Mouse (Mus musculus) ES-E14 (cell line): ENCODE data around the gene Prss28. TPM values are rescaled to one million over a fixed set of nuclear protein-coding genes. Genes with fewer than 3 reads are reported as not detected.

Source experiments
- DNase-seq: peaks from one replicate; pipeline ENCODE4 v3.0.0-alpha.2; 2013; ENCODE audit warnings: low read depth, low spot score
- H3K27ac ChIP-seq: 2 replicates; pipeline ENCODE4 v1.5.1; 2012; ENCODE audit warnings: low read depth, mild to moderate bottlenecking, low read length, moderate library complexity, mixed read lengths; ENCODE audit not compliant: poor library complexity, insufficient read depth, severe bottlenecking
- H3K36me3 ChIP-seq: 2 replicates; pipeline ENCODE4 v1.6.1; 2012; ENCODE audit warnings: mild to moderate bottlenecking, low read length, moderate library complexity, mixed read lengths; ENCODE audit not compliant: control insufficient read depth, poor library complexity, insufficient read depth, severe bottlenecking
- H3K4me1 ChIP-seq, 2 experiments: fragments of 150-350 bp in 1 of 2; sonication (generic) in 1 of 2; 2 replicates each; pipeline ENCODE4 v1.6.1; 2012; ENCODE audit warnings: low read length in 2 of 2, mild to moderate bottlenecking in 1 of 2, mixed read lengths in 1 of 2; ENCODE audit not compliant: control insufficient read depth in 2 of 2, insufficient read depth in 2 of 2, poor library complexity in 1 of 2
- H3K4me3 ChIP-seq, 2 experiments: fragments of 150-350 bp in 1 of 2; sonication (generic) in 1 of 2; 2 replicates each; pipeline ENCODE4 v1.5.1; 2012; ENCODE audit warnings: low read length in 2 of 2, low read depth in 1 of 2, mild to moderate bottlenecking in 1 of 2, mixed read lengths in 1 of 2; ENCODE audit not compliant: insufficient read depth in 1 of 2, poor library complexity in 1 of 2, severe bottlenecking in 1 of 2
- H3K9ac ChIP-seq: 2 replicates; pipeline ENCODE4 v1.6.1; 2012; ENCODE audit warnings: low read depth, mild to moderate bottlenecking, low read length, mixed read lengths; ENCODE audit not compliant: poor library complexity, insufficient read depth, severe bottlenecking
- H3K9me3 ChIP-seq: fragments of 150-350 bp; sonication (generic); 2 replicates; pipeline ENCODE4 v1.6.1; 2012; ENCODE audit warnings: low read depth, mild to moderate bottlenecking, low read length; ENCODE audit not compliant: control insufficient read depth, insufficient read depth
- CHD2 ChIP-seq: IDR thresholded peaks from 2 replicates; pipeline ENCODE4 v1.6.1; 2014; ENCODE audit warnings: mild to moderate bottlenecking, low read depth, low read length, inconsistent platforms
- HCFC1 ChIP-seq: IDR thresholded peaks from 2 replicates; pipeline ENCODE4 v1.6.1; 2012; ENCODE audit warnings: low read length, inconsistent platforms, borderline replicate concordance; ENCODE audit not compliant: insufficient read depth
- MAFK ChIP-seq: IDR thresholded peaks from 2 replicates; pipeline ENCODE4 v1.6.1; 2014; ENCODE audit warnings: mild to moderate bottlenecking, low read depth, low read length, inconsistent platforms; ENCODE audit not compliant: insufficient read depth
- ZC3H11A ChIP-seq: IDR thresholded peaks from 2 replicates; pipeline ENCODE4 v1.6.1; 2012; ENCODE audit warnings: low read depth, mild to moderate bottlenecking, inconsistent platforms, low read length, borderline replicate concordance
- ZNF384 ChIP-seq: IDR thresholded peaks from 2 replicates; pipeline ENCODE4 v1.6.1; 2012; ENCODE audit warnings: low read depth, low read length, inconsistent platforms
- in situ Hi-C, 2 experiments: fragments of 600-800 bp; cut with MboI; formaldehyde crosslinking; loops; one replicate each; pipeline ENCODE4 v1.15.1; 2025; ENCODE audit warnings: low sequenced_read_pairs in 2 of 2, inconsistent platforms in 1 of 2; ENCODE audit not compliant: unreplicated experiment in 2 of 2
- total RNA-seq: library from RNA; depleted of rRNA; stranded (reverse); fragments of 300-350 nt; gene quantifications from 2 replicates; pipeline ENCODE4 v1.2.3, GENCODE M21; 2012

The Prss28 gene
- total RNA-seq, 1 experiment: not detected

DNA sequence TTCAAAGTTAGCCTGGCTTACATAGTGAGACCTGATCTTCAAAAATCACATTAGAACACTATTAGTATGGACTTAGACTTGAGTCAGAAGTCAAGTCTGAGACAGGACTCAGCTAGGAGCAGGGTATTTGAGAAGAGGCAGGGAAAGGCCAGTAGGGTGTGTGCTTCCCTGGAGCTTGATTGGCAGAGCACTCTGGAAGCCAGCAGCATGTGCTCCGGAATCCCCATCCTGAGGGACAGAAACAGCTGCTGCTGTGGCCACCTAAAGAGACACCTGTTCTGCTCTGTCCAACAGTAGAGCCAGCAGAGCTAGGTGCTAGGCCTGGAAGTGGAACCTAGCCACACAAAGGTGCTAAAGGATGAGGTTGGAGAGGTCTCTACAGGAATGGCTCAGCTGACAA lies 14.3 kb upstream of the Prss28 start:
- in situ Hi-C loops: no loop called here
- Histone ChIP-seq H3K27ac (no peak overlapping the region), H3K9me3 (no peaks in the 10 kb centered on the region), H3K4me1 (peaks cover 0 to 2% of the 10 kb centered on the region in 2 experiments; a peak in 1 of 4 replicates), H3K4me3 (no peak overlapping the region), H3K36me3 (no peaks in the 10 kb centered on the region), H3K9ac (no peak overlapping the region)
- no peak for DNase-seq
- TF ChIP-seq MAFK (no peak), ZNF384 (no peak), CHD2 (no peak), ZC3H11A (no peak), HCFC1 (no peak)

DNA sequence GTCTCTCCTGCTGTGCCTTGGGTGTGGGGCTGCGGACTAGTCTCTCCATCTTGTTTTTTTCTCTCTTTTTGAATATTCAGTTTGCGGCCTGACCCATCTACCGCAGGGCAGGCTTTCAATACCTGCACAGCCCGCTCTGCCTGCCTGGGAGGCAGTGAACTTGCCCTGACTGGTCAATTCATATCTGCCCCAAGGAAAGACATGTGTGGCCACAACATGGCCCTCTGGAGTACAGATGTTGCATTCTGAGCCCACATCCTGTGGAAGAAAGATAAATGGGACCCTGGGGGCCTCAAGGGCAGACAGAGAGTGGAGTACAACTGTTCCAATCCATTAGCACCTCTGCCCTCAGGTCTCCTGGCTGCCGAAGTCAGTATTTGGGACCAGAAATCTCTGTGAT lies 10.4 kb upstream of the Prss28 start, which contains the start of gene Prss34:
Prss34 (plus strand) TSS at position 301 of the 400 bp plus-strand sequence.
- TF ChIP-seq ZNF384 (no peak), MAFK (no peak), HCFC1 (no peak), CHD2 (no peak), ZC3H11A (no peak)
- H3K9me3 ChIP-seq: no peaks in the 10 kb centered on the region
- no peak for DNase-seq
- in situ Hi-C loops: no loop called here
- no peak within 1 kb of the TSS for H3K9ac ChIP-seq
- H3K4me3 ChIP-seq: no peak within 1 kb of the TSS
- H3K36me3 ChIP-seq: no peaks in the 10 kb centered on the region
- no peak within 1 kb of the TSS for H3K27ac ChIP-seq
- no peaks in the 10 kb centered on the region for H3K4me1 ChIP-seq

DNA sequence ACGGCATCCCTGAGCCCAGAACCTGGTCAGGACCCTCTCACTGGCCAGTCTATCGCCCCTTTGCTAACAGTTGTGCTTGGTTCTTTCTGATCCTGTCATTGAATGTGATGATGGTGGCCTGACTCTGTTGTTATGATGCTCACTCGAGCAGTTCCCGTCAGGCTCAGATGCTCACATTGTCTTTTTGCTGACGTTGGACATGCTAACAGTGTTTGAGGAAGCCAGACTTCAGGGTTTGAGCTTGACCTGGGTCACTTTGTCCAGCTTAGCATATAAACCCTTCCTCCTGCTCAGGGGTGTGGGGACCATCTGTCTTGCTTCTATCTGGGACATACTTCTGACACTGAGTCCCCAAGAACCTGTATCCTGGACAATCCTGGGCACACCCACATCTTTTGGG lies 9.9 kb downstream of the Prss28 start, which contains the start of gene Prss29:
Prss29 (plus strand) TSS at position 301 of the 400 bp plus-strand sequence.
- TF ChIP-seq CHD2 (no peak), ZNF384 (no peak), ZC3H11A (no peak), MAFK (no peak), HCFC1 (no peak)
- Histone ChIP-seq H3K9me3 (no peaks in the 10 kb centered on the region), H3K9ac (no peak within 1 kb of the TSS), H3K27ac (peak within 1 kb of the TSS; percentile 40; the same call in 1 of the 2 replicates), H3K36me3 (no peaks in the 10 kb centered on the region), H3K4me1 (no peaks in the 10 kb centered on the region), H3K4me3 (no peak within 1 kb of the TSS)
- DNase-seq: no peak
- in situ Hi-C loops: no loop called here

- TF ChIP-seq ZNF384 (no peak), ZC3H11A (no peak), MAFK (no peak), HCFC1 (no peak), CHD2 (no peak)
- no peaks in the 10 kb centered on the region for H3K4me1 ChIP-seq
- no peaks in the 10 kb centered on the region for H3K36me3 ChIP-seq
- no peak overlapping the region for H3K27ac ChIP-seq
- no peaks in the 10 kb centered on the region for H3K9me3 ChIP-seq
- DNase-seq: no peak
- H3K9ac ChIP-seq: no peak overlapping the region
- in situ Hi-C loops: no loop called here
- no peak overlapping the region for H3K4me3 ChIP-seq
Measured at GRCm38 (mm10) chr17:25320819-25321218, 12.4 kb downstream of the Prss28 start.

DNA sequence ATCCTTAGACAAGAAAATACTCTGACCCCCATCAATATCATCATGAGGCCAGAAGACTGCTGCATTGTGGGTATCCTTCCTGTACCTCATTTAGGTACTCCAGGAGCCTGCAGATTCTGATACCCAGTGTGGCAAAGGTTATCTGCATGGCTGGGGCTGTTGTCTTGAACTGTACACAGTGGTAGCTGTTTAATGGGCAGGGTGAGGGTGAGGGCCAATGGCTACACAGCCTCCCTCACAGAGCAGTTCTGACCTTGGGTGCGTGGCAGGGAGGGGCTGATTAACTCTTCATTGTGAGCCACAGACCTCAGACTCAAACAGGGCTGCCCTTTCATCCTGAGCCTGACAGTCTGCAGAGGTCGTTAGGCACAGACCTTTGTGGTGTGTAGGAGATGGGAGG lies 14.5 kb downstream of the Prss28 start:
- Histone ChIP-seq H3K4me3 (no peak overlapping the region), H3K9me3 (no peaks in the 10 kb centered on the region), H3K36me3 (no peaks in the 10 kb centered on the region), H3K27ac (no peak overlapping the region), H3K4me1 (no peaks in the 10 kb centered on the region), H3K9ac (no peak overlapping the region)
- TF ChIP-seq CHD2 (no peak), MAFK (no peak), ZC3H11A (no peak), ZNF384 (no peak), HCFC1 (no peak)
- no peak for DNase-seq
- in situ Hi-C loops: no loop called here
